Mouse (Mus musculus) cortical plate, adult 2 months (tissue): ENCODE results near the gene Gga1.

ENCODE experiments used
- CTCF ChIP-seq: fragments of 200-500 bp; IDR thresholded peaks from 2 replicates; pipeline ENCODE4 v1.5.1; 2011; ENCODE audit warnings: mild to moderate bottlenecking, control low read depth, low read length; ENCODE audit not compliant: insufficient read depth; ENCODE audit errors: extremely low read depth
- POLR2A ChIP-seq: fragments of 200-500 bp; IDR thresholded peaks from 2 replicates; pipeline ENCODE4 v1.6.1; 2011; ENCODE audit warnings: mild to moderate bottlenecking, low read length, control low read depth; ENCODE audit not compliant: insufficient read depth; ENCODE audit errors: extremely low read depth

GRCm38 (mm10) chr15:78926021-78926919, 49.3 kb downstream of the Gga1 start, which contains the start of gene Lgals1:
- TF ChIP-seq CTCF (no peak), POLR2A (no peak)
